Mouse (Mus musculus) ES-E14 (cell line): Measurements from ENCODE around the gene Sh3rf1.

Experiments used
- CHD2 ChIP-seq: IDR thresholded peaks from 2 replicates; pipeline ENCODE4 v1.6.1; 2014; ENCODE audit warnings: mild to moderate bottlenecking, low read depth, low read length, inconsistent platforms
- ZC3H11A ChIP-seq: IDR thresholded peaks from 2 replicates; pipeline ENCODE4 v1.6.1; 2012; ENCODE audit warnings: low read depth, mild to moderate bottlenecking, inconsistent platforms, low read length, borderline replicate concordance
- ZNF384 ChIP-seq: IDR thresholded peaks from 2 replicates; pipeline ENCODE4 v1.6.1; 2012; ENCODE audit warnings: low read depth, low read length, inconsistent platforms

DNA sequence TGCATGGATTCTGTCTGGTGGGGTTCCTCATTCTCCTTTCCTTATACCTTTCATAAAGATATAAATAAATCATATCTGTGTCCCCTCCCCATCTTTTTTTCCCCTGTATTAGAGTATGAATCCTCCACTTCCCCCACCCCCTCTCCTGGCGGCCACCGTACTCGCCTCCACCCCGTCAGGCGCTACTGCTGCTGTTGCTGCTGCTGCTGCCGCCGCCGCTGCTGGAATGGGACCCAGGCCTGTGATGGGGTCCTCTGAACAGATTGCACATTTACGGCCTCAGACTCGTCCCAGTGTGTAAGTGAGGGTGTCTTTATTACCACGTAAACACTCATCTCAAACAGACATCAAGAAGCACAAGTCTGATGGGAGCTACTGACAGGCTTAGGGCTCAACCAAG is 137.8 kb downstream of the Sh3rf1 start:
- no peak for TF ChIP-seq ZC3H11A
- no peak for TF ChIP-seq ZNF384
- no peak for TF ChIP-seq CHD2
